Mouse (Mus musculus) cerebellum, adult 11 months (tissue): ENCODE measurements at regions not wholly inside any gene's neighbourhood (a gene's known extent, or its start where the extent isn't known, plus 50 kb on each side); places are given as distances from the start of the nearest gene placed in this dataset.

ENCODE experiments used
- DNase-seq: peaks from one replicate; pipeline ENCODE4 v3.0.0; 2022

GRCm38 (mm10) chr13:28426085-28426484 lies 168.8 kb downstream of the Gm11361 start:
- no peak for DNase-seq

- no peak for DNase-seq
Measured at GRCm38 (mm10) chr13:28425116-28425515, 167.8 kb downstream of the Gm11361 start.

- DNase-seq = no peak
Measured at GRCm38 (mm10) chr13:28424446-28425059, 167.2 kb downstream of the Gm11361 start.

GRCm38 (mm10) chr13:28421309-28421708 lies 164.0 kb downstream of the Gm11361 start:
- no peak for DNase-seq

- no peak for DNase-seq
Measured at GRCm38 (mm10) chr13:28420636-28421035, 163.3 kb downstream of the Gm11361 start.

- peak; percentile 51 for DNase-seq
Measured at GRCm38 (mm10) chr13:28419950-28420381, 162.6 kb downstream of the Gm11361 start.

GRCm38 (mm10) chr13:28418936-28419681 lies 161.8 kb downstream of the Gm11361 start:
- peak; percentile 10 for DNase-seq

- peak; percentile 20 for DNase-seq
Measured at GRCm38 (mm10) chr13:28417929-28418881, 160.9 kb downstream of the Gm11361 start.

GRCm38 (mm10) chr13:28417431-28417928 lies 160.2 kb downstream of the Gm11361 start:
- DNase-seq = peak; percentile 11

- DNase-seq = peak; percentile 26
Measured at GRCm38 (mm10) chr13:28416887-28417286, 159.6 kb downstream of the Gm11361 start.

- DNase-seq = peak; percentile 35
Measured at GRCm38 (mm10) chr13:28416231-28416630, 158.9 kb downstream of the Gm11361 start.

- no peak for DNase-seq
Measured at GRCm38 (mm10) chr13:28415769-28416168, 158.4 kb downstream of the Gm11361 start.

GRCm38 (mm10) chr13:28410324-28410723 lies 153.0 kb downstream of the Gm11361 start:
- DNase-seq = no peak

- DNase-seq = no peak
Measured at GRCm38 (mm10) chr13:28409609-28409902, 152.2 kb downstream of the Gm11361 start.

GRCm38 (mm10) chr13:28408868-28409608 lies 151.7 kb downstream of the Gm11361 start:
- DNase-seq = no peak

GRCm38 (mm10) chr13:28400459-28400858 lies 143.1 kb downstream of the Gm11361 start:
- no peak for DNase-seq
